Mouse (Mus musculus) CH12.LX (cell line): ENCODE data around the gene E2f7.

ENCODE experiments used
- CTCF ChIP-seq, 2 experiments: IDR thresholded peaks in 1 of 2; conservative IDR thresholded peaks in 1 of 2; 2 replicates each; pipeline ENCODE4 v1.5.1; 2011 to 2012; ENCODE audit warnings: low read depth in 2 of 2, low read length in 2 of 2, improper control_type of control experiment in 1 of 2, inconsistent platforms in 1 of 2, mild to moderate bottlenecking in 1 of 2, moderate library complexity in 1 of 2
- E2F4 ChIP-seq: IDR thresholded peaks from 2 replicates; pipeline ENCODE4 v1.6.1; 2011; ENCODE audit warnings: low read depth, low read length, improper control_type of control experiment; ENCODE audit not compliant: insufficient replicate concordance
- EP300 ChIP-seq: IDR thresholded peaks from 2 replicates; pipeline ENCODE4 v1.6.1; 2011; ENCODE audit warnings: low read length, improper control_type of control experiment
- ETS1 ChIP-seq: conservative IDR thresholded peaks from 2 replicates; pipeline ENCODE4 v1.6.1; 2012; ENCODE audit warnings: low read depth, mild to moderate bottlenecking, inconsistent platforms, low read length, improper control_type of control experiment, moderate library complexity
- MAX ChIP-seq: IDR thresholded peaks from 2 replicates; pipeline ENCODE4 v1.6.1; 2011; ENCODE audit warnings: low read length, improper control_type of control experiment
- MXI1 ChIP-seq: IDR thresholded peaks from 2 replicates; pipeline ENCODE4 v1.6.1; 2011; ENCODE audit warnings: mild to moderate bottlenecking, low read depth, low read length, improper control_type of control experiment
- POLR2A ChIP-seq: IDR thresholded peaks from 2 replicates; pipeline ENCODE4 v1.6.1; 2011; ENCODE audit warnings: low read depth, mild to moderate bottlenecking, improper control_type of control experiment, low read length
- POLR2AphosphoS2 ChIP-seq: IDR thresholded peaks from 2 replicates; pipeline ENCODE4 v1.6.1; 2011; ENCODE audit warnings: low read depth, low read length, improper control_type of control experiment
- SIN3A ChIP-seq: IDR thresholded peaks from 2 replicates; pipeline ENCODE4 v1.6.1; 2012; ENCODE audit warnings: low read length, improper control_type of control experiment, inconsistent platforms
- TCF12 ChIP-seq: IDR thresholded peaks from 2 replicates; pipeline ENCODE4 v1.6.1; 2014; ENCODE audit warnings: low read depth, mild to moderate bottlenecking, inconsistent platforms, low read length, improper control_type of control experiment
- USF1 ChIP-seq: IDR thresholded peaks from 2 replicates; pipeline ENCODE4 v1.6.1; 2014; ENCODE audit warnings: low read depth, mild to moderate bottlenecking, inconsistent platforms, low read length, improper control_type of control experiment
- ZKSCAN1 ChIP-seq: IDR thresholded peaks from 2 replicates; pipeline ENCODE4 v1.6.1; 2012; ENCODE audit warnings: low read depth, inconsistent platforms, low read length, improper control_type of control experiment, borderline replicate concordance
- ZMIZ1 ChIP-seq: IDR thresholded peaks from 2 replicates; pipeline ENCODE4 v1.6.1; 2012; ENCODE audit warnings: low read depth, mild to moderate bottlenecking, inconsistent platforms, low read length, improper control_type of control experiment

- no peak for TF ChIP-seq POLR2AphosphoS2
- TF ChIP-seq EP300 = no peak
- TF ChIP-seq MXI1 = no peak
- TF ChIP-seq CTCF (conservative IDR thresholded peaks at IDR 0.05 in 1 of 2, IDR thresholded peaks at IDR 0.05 in 1 of 2; ENCODE audit: low read depth in 2 of 2, low read length in 2 of 2) = no peak
- no peak for TF ChIP-seq ZMIZ1
- TF ChIP-seq USF1 = no peak
- no peak for TF ChIP-seq ZKSCAN1
- no peak for TF ChIP-seq ETS1
- TF ChIP-seq POLR2A = no peak
- no peak for TF ChIP-seq TCF12
- TF ChIP-seq MAX = no peak
- TF ChIP-seq SIN3A = no peak
- TF ChIP-seq E2F4 = no peak
Measured at GRCm38 (mm10) chr10:110835115-110835806, 90.0 kb downstream of the E2f7 start.
